Mouse (Mus musculus): Measurements from ENCODE around the gene Tmem217. TPM values are rescaled to one million over a fixed set of nuclear protein-coding genes. Genes with fewer than 3 reads are reported as not detected.
A peak's percentile ranks its signal among the peaks of the same experiment; 100 is the strongest.

Gene Tmem217
- polyA plus RNA-seq, 1 experiment from 2014 or later, result not detected

DNA sequence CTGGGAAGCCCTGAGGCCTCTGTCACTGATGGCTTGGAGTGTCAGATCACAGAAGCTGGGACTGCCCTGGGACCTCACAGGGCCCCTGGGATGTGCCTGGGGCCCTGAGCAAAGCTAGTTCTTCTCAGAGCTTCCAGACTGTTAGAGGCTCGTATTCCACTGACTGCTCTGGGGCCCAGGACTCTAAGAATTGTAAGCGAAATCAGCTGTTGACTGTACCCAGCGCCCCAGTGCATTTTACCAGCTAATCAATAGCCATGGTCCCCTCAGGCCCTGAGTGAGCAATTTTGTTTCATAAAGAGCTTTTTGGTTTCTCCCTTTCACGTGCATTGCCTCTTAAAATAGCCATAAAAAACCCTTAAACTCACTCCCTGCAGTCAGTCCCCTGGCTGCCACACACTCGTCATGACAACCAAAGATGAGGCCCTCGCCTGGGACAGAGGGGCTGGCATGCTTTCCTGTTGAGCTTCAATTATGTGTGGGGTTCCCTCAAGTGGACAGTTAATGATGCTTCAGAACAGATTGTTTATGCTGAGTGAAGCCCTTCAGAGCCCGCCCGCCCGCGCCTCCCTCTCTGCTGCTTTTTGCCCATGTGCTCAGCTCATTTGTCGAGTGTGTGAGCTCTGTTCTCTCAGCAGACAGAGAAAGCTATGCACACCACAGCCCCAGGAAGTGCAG, 37.2 kb upstream of the Tmem217 start:
- no peak overlapping the region for H3K27ac ChIP-seq (ENCODE audit: low read depth)
- ATAC-seq (no peak), DNase-seq (no peak)
- H3K27me3 ChIP-seq (ENCODE audit: insufficient read depth, low read length), result no peaks in the 10 kb centered on the region
- H3K4me2 ChIP-seq (ENCODE audit: low read depth, low read length), result no peak overlapping the region
- no peaks in the 10 kb centered on the region; the same call in none of the 2 replicates for H3K36me3 ChIP-seq (replicated peaks; ENCODE audit: insufficient read depth, low read length)
- 77% methylated on average over 11 of the region's 11 CpGs for WGBS (ENCODE audit: insufficient replicate concordance)
- H3K9me3 ChIP-seq (ENCODE audit: low read length), result no peaks in the 10 kb centered on the region
- H3K4me3 ChIP-seq (ENCODE audit: low read depth, low read length), result no peak overlapping the region
- TF ChIP-seq EP300 (IDR thresholded peaks at IDR 0.05; ENCODE audit: low read depth) (no peak), CTCF (IDR thresholded peaks at IDR 0.05; ENCODE audit: low read depth) (no peak)
- no peaks in the 10 kb centered on the region for H3K4me1 ChIP-seq (ENCODE audit: insufficient read depth)
- H3K9ac ChIP-seq (replicated peaks), result no peak overlapping the region

DNA sequence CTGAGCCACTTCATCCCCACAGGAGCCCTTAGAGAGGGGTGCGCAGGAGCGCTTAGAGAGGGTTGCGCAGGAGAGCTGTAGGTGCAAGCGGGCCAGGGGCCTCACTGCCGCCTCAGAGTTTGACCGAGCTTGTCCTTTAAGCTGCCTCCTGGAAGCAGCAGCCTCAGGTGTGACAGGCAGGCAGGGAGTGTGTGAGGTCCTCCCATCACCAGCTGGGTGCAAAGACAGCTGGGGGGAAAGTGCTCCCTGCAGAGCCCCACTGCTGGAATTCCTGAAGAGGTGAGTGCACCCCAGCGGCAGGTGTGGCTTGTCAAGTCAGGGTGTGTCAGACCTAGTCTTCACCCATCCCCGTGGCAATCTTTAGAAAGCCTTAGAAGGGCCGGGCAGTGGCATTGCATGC, 34.7 kb upstream of the Tmem217 start:
- Histone ChIP-seq H3K36me3 (replicated peaks; ENCODE audit: insufficient read depth, low read length) (peaks cover 3% of the 10 kb centered on the region), H3K9ac (replicated peaks) (no peak overlapping the region), H3K27me3 (ENCODE audit: insufficient read depth, low read length) (no peaks in the 10 kb centered on the region), H3K4me1 (ENCODE audit: insufficient read depth) (no peaks in the 10 kb centered on the region), H3K4me2 (ENCODE audit: low read depth, low read length) (no peak overlapping the region), H3K4me3 (ENCODE audit: low read depth, low read length) (no peak overlapping the region), H3K27ac (ENCODE audit: low read depth) (no peak overlapping the region), H3K9me3 (ENCODE audit: low read length) (no peaks in the 10 kb centered on the region)
- ATAC-seq, result no peak
- WGBS (ENCODE audit: insufficient replicate concordance), result 88% methylated on average over 9 of the region's 9 CpGs
- no peak for DNase-seq
- no peak for TF ChIP-seq EP300 (IDR thresholded peaks at IDR 0.05; ENCODE audit: low read depth)

GRCm38 (mm10) chr17:29585446-29585845, 33.3 kb upstream of the Tmem217 start:
- Histone ChIP-seq H3K9ac (replicated peaks) (no peak overlapping the region), H3K27ac (ENCODE audit: low read depth) (no peak overlapping the region), H3K27me3 (ENCODE audit: insufficient read depth, low read length) (no peaks in the 10 kb centered on the region), H3K4me1 (ENCODE audit: insufficient read depth) (no peaks in the 10 kb centered on the region), H3K4me2 (ENCODE audit: low read depth, low read length) (no peak overlapping the region), H3K36me3 (replicated peaks; ENCODE audit: insufficient read depth, low read length) (peaks cover 3% of the 10 kb centered on the region), H3K4me3 (ENCODE audit: low read depth, low read length) (no peak overlapping the region), H3K9me3 (ENCODE audit: low read length) (no peaks in the 10 kb centered on the region)
- no peak for DNase-seq
- 71% methylated on average over 6 of the region's 6 CpGs for WGBS (ENCODE audit: insufficient replicate concordance)
- TF ChIP-seq CTCF (IDR thresholded peaks at IDR 0.05; ENCODE audit: low read depth) (no peak), EP300 (IDR thresholded peaks at IDR 0.05; ENCODE audit: low read depth) (no peak)
- ATAC-seq, result no peak

GRCm38 (mm10) chr17:29584737-29585136, 32.6 kb upstream of the Tmem217 start:
- H3K4me1 ChIP-seq (ENCODE audit: insufficient read depth), result no peaks in the 10 kb centered on the region
- H3K4me3 ChIP-seq (ENCODE audit: low read depth, low read length), result no peak overlapping the region
- H3K9me3 ChIP-seq (ENCODE audit: low read length), result no peaks in the 10 kb centered on the region
- TF ChIP-seq EP300 (IDR thresholded peaks at IDR 0.05; ENCODE audit: low read depth) (no peak), CTCF (IDR thresholded peaks at IDR 0.05; ENCODE audit: low read depth) (no peak)
- no peak overlapping the region for H3K4me2 ChIP-seq (ENCODE audit: low read depth, low read length)
- H3K36me3 ChIP-seq (replicated peaks; ENCODE audit: insufficient read depth, low read length), result peaks cover 4% of the 10 kb centered on the region
- DNase-seq (no peak), ATAC-seq (no peak)
- H3K27me3 ChIP-seq (ENCODE audit: insufficient read depth, low read length), result no peaks in the 10 kb centered on the region
- no peak overlapping the region for H3K9ac ChIP-seq (replicated peaks)
- H3K27ac ChIP-seq (ENCODE audit: low read depth), result no peak overlapping the region
- 77% methylated on average over 3 of the region's 3 CpGs for WGBS (ENCODE audit: insufficient replicate concordance)

GRCm38 (mm10) chr17:29584306-29584705, 32.1 kb upstream of the Tmem217 start:
- TF ChIP-seq CTCF (IDR thresholded peaks at IDR 0.05; ENCODE audit: low read depth), result no peak
- TF ChIP-seq EP300 (IDR thresholded peaks at IDR 0.05; ENCODE audit: low read depth), result no peak
- H3K4me3 ChIP-seq (ENCODE audit: low read depth, low read length), result no peak overlapping the region
- DNase-seq (no peak), ATAC-seq (no peak)
- no peak overlapping the region for H3K4me2 ChIP-seq (ENCODE audit: low read depth, low read length)
- H3K27me3 ChIP-seq (ENCODE audit: insufficient read depth, low read length), result no peaks in the 10 kb centered on the region
- no peak overlapping the region for H3K9ac ChIP-seq (replicated peaks)
- 40% methylated on average over 5 of the region's 5 CpGs for WGBS (ENCODE audit: insufficient replicate concordance)
- H3K4me1 ChIP-seq (ENCODE audit: insufficient read depth), result no peaks in the 10 kb centered on the region
- no peak overlapping the region for H3K27ac ChIP-seq (ENCODE audit: low read depth)
- H3K36me3 ChIP-seq (replicated peaks; ENCODE audit: insufficient read depth, low read length), result peaks cover 7% of the 10 kb centered on the region
- no peaks in the 10 kb centered on the region for H3K9me3 ChIP-seq (ENCODE audit: low read length)

GRCm38 (mm10) chr17:29583569-29583968, 31.4 kb upstream of the Tmem217 start:
- TF ChIP-seq CTCF (IDR thresholded peaks at IDR 0.05; ENCODE audit: low read depth) (no peak), EP300 (IDR thresholded peaks at IDR 0.05; ENCODE audit: low read depth) (no peak)
- no peak overlapping the region for H3K4me3 ChIP-seq (ENCODE audit: low read depth, low read length)
- no peak for DNase-seq
- no peak overlapping the region for H3K9ac ChIP-seq (replicated peaks)
- ATAC-seq, result 0 out of 2 replicates have a peak, but pooled peaks have one; percentile 25
- H3K27ac ChIP-seq (ENCODE audit: low read depth), result no peak overlapping the region
- no peaks in the 10 kb centered on the region for H3K9me3 ChIP-seq (ENCODE audit: low read length)
- H3K27me3 ChIP-seq (ENCODE audit: insufficient read depth, low read length), result no peaks in the 10 kb centered on the region
- no peak overlapping the region for H3K4me2 ChIP-seq (ENCODE audit: low read depth, low read length)
- H3K36me3 ChIP-seq (replicated peaks; ENCODE audit: insufficient read depth, low read length), result peaks cover 11% of the 10 kb centered on the region
- H3K4me1 ChIP-seq (ENCODE audit: insufficient read depth), result no peaks in the 10 kb centered on the region
- 58% methylated on average over 5 of the region's 5 CpGs for WGBS (ENCODE audit: insufficient replicate concordance)
